Mouse (Mus musculus): ENCODE measurements at regions not wholly inside any gene's neighbourhood (a gene's known extent, or its start where the extent isn't known, plus 50 kb on each side); places are given as distances from the start of the nearest gene placed in this dataset.

DNA sequence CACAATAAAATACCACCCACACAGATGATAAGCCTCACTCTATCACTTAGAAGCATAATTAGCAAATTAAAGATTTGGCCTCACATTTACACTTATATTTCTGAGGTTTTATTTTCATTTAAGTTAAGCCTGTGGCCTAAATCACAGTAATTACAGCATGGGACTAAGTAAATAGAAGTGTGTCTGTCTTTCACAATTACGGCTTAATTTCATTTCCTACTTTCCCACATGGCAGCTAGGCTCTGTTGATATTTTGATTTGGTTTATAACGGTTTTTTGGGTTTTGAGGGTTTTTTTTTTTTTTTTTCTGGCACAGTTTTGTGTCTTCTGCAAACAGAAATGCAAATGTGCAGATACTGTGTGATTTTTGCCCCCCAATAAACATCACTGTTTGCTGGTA, 222.1 kb upstream of the Tbl1xr1 start:
- TF ChIP-seq POLR2A (IDR thresholded peaks at IDR 0.05; ENCODE audit: insufficient read length, low read depth), result no peak
- no peak for TF ChIP-seq USF1 (IDR thresholded peaks at IDR 0.05; ENCODE audit: low read depth)
- TF ChIP-seq SRF (IDR thresholded peaks at IDR 0.05; ENCODE audit: control insufficient read depth, insufficient read length, low read depth), result no peak
- TF ChIP-seq MAX (IDR thresholded peaks at IDR 0.05; ENCODE audit: low read depth), result no peak
